Mouse (Mus musculus) bone marrow macrophage, adult 2 months (primary cell): Measurements from ENCODE around the gene Hamp2. TPM values are rescaled to one million over a fixed set of nuclear protein-coding genes. Genes with fewer than 3 reads are reported as not detected.
A peak's percentile ranks its signal among the peaks of the same experiment; 100 is the strongest.
"Not testable (repeated sequence)": the region's sequence is repeated elsewhere in the genome, so short reads cannot be mapped to it uniquely, and the experiment has no call there.

ENCODE experiments used
- H3K27ac ChIP-seq: 2 replicates; pipeline ENCODE4 v1.5.1; 2012; ENCODE audit warnings: low read depth, low read length; ENCODE audit not compliant: insufficient read depth
- H3K4me1 ChIP-seq: 2 replicates; pipeline ENCODE4 v1.6.1; 2012; ENCODE audit warnings: low read length; ENCODE audit not compliant: control insufficient read depth, insufficient read depth
- H3K4me3 ChIP-seq: 2 replicates; pipeline ENCODE4 v1.5.1; 2012; ENCODE audit warnings: mild to moderate bottlenecking, low read length, moderate library complexity; ENCODE audit not compliant: insufficient read depth
- CTCF ChIP-seq: IDR thresholded peaks from 2 replicates; pipeline ENCODE4 v1.5.1; 2012; ENCODE audit warnings: low read depth, mild to moderate bottlenecking, low read length, moderate library complexity
- POLR2A ChIP-seq: IDR thresholded peaks from 2 replicates; pipeline ENCODE4 v1.6.1; 2012; ENCODE audit warnings: mild to moderate bottlenecking, low read depth, low read length, borderline replicate concordance
- polyA plus RNA-seq: library from polyadenylated mRNA; stranded (reverse); fragments of >200 nt; gene quantifications from 2 replicates; pipeline ENCODE4 v1.2.4, GENCODE M21; 2012; ENCODE audit not compliant: missing spikeins, insufficient read depth, insufficient read length

Hamp2 gene
- polyA plus RNA-seq, 1 experiment: not detected

GRCm38 (mm10) chr7:30924071-30924470 is 410 bp downstream of the Hamp2 start:
- Histone ChIP-seq H3K4me1 (no peaks in the 10 kb centered on the region; the same call in 1 of the 2 replicates), H3K4me3 (no peak overlapping the region), H3K27ac (no peak overlapping the region)
- TF ChIP-seq CTCF: no peak
- TF ChIP-seq POLR2A: no peak

GRCm38 (mm10) chr7:30922490-30922889 is 2.0 kb downstream of the Hamp2 start:
- not testable (repeated sequence) for H3K4me3 ChIP-seq, H3K27ac ChIP-seq

GRCm38 (mm10) chr7:30920217-30920616 is 4.3 kb downstream of the Hamp2 start:
- Histone ChIP-seq H3K4me1 (peaks cover 9% of the 10 kb centered on the region), H3K4me3 (no peak overlapping the region), H3K27ac (no peak overlapping the region)
- no peak for TF ChIP-seq CTCF
- TF ChIP-seq POLR2A: no peak

More at GRCm38 (mm10) chr7:30922490-30922889, 2.0 kb downstream of the Hamp2 start:
- not testable (repeated sequence) for H3K4me1 ChIP-seq

GRCm38 (mm10) chr7:30917219-30917618 is 7.3 kb downstream of the Hamp2 start:
- H3K4me1 ChIP-seq: peaks cover 9% of the 10 kb centered on the region
- no peak overlapping the region for H3K4me3 ChIP-seq
- TF ChIP-seq CTCF: no peak
- H3K27ac ChIP-seq: no peak overlapping the region

- peaks cover 9% of the 10 kb centered on the region for H3K4me1 ChIP-seq
- no peak overlapping the region for H3K4me3 ChIP-seq
- no peak overlapping the region for H3K27ac ChIP-seq
- TF ChIP-seq CTCF: no peak
- no peak for TF ChIP-seq POLR2A
These were observed 7.8 kb downstream of the Hamp2 start for GRCm38 (mm10) chr7:30916713-30917112.

GRCm38 (mm10) chr7:30914732-30915131 is 9.7 kb downstream of the Hamp2 start, which contains the start of gene Mag:
Gene Mag, minus strand, starts transcription at chr7:30914873.
- no peak for TF ChIP-seq POLR2A

GRCm38 (mm10) chr7:30909773-30910172 is 14.7 kb downstream of the Hamp2 start:
- no peak for TF ChIP-seq CTCF
- no peak for TF ChIP-seq POLR2A
- H3K4me1 ChIP-seq: peaks cover 5% of the 10 kb centered on the region
- no peak overlapping the region for H3K27ac ChIP-seq
- H3K4me3 ChIP-seq: no peak overlapping the region

More at GRCm38 (mm10) chr7:30914732-30915131, 9.7 kb downstream of the Hamp2 start, which contains the start of gene Mag:
- no peak within 1 kb of the TSS for H3K4me3 ChIP-seq
- no peak within 1 kb of the TSS for H3K27ac ChIP-seq
- peaks cover 9% of the 10 kb centered on the region for H3K4me1 ChIP-seq

- no peak for TF ChIP-seq POLR2A
- H3K4me3 ChIP-seq: peak overlapping the region; percentile 50
- H3K4me1 ChIP-seq: peaks cover 5% of the 10 kb centered on the region
- no peak overlapping the region for H3K27ac ChIP-seq
These were observed 15.5 kb downstream of the Hamp2 start for GRCm38 (mm10) chr7:30908992-30909431.

- Histone ChIP-seq H3K4me1 (peaks cover 5% of the 10 kb centered on the region), H3K4me3 (peak overlapping the region; percentile 50), H3K27ac (no peak overlapping the region)
- no peak for TF ChIP-seq CTCF
- no peak for TF ChIP-seq POLR2A
These were observed 16.0 kb downstream of the Hamp2 start for GRCm38 (mm10) chr7:30908277-30908991.

- peaks cover 4% of the 10 kb centered on the region for H3K4me1 ChIP-seq
- H3K27ac ChIP-seq: no peak overlapping the region
- no peak overlapping the region for H3K4me3 ChIP-seq
- TF ChIP-seq CTCF (peak; percentile 51; the same call in 1 of the 2 replicates), POLR2A (no peak)
These were observed 20.4 kb downstream of the Hamp2 start for GRCm38 (mm10) chr7:30904042-30904441.
